Mouse (Mus musculus): ENCODE results near the gene Tpm3.

DNA sequence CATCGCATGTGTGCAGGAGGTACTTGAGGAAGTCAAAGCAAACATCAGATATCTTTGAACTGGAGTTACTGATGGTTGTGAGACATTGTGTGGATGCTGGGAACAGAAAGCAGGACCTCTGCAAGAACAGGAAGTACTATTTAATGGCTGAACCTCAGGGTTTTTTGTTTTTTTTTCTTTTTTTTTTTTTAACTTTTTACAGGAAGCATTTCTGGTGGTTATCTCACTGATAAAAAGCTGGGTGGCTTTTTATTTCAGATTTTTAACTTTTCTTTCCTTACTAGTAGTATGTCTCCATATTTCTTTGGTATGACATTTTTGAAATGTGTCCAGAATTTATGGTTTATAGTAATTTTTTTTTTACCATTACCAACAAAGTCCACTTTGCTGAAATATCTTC is 36.2 kb upstream of the Tpm3 start:
- TF ChIP-seq GATA1 (IDR thresholded peaks at IDR 0.05; ENCODE audit: borderline replicate concordance, low read length) (no peak), FLI1 (IDR thresholded peaks at IDR 0.05; ENCODE audit: low read length) (no peak)

Data from megakaryocyte, embryonic 14.5 days (primary cell).